Mouse (Mus musculus): Measurements from ENCODE around the gene H2-Q7. TPM values are rescaled to one million over a fixed set of nuclear protein-coding genes. Genes with fewer than 3 reads are reported as not detected.
A peak's percentile ranks its signal among the peaks of the same experiment; 100 is the strongest.
"Not testable (repeated sequence)": the region's sequence is repeated elsewhere in the genome, so short reads cannot be mapped to it uniquely, and the experiment has no call there.

Gene H2-Q7
- polyA plus RNA-seq, 1 experiment from 2014 or later = 8.3 TPM

- H3K4me2 ChIP-seq; H3K9me3 ChIP-seq; H3K4me1 ChIP-seq; ATAC-seq (ENCODE audit: borderline replicate concordance, extremely low read depth, low FRiP score, low TSS enrichment); H3K4me3 ChIP-seq; H3K27ac ChIP-seq; H3K9ac ChIP-seq; H3K36me3 ChIP-seq: not testable (repeated sequence)
- 88% methylated on average over 5 of the region's 5 CpGs for WGBS
- H3K27me3 ChIP-seq = peaks cover 38% of the 10 kb centered on the region
These were observed 16.6 kb upstream of the H2-Q7 start for GRCm38 (mm10) chr17:35422360-35422759.

DNA sequence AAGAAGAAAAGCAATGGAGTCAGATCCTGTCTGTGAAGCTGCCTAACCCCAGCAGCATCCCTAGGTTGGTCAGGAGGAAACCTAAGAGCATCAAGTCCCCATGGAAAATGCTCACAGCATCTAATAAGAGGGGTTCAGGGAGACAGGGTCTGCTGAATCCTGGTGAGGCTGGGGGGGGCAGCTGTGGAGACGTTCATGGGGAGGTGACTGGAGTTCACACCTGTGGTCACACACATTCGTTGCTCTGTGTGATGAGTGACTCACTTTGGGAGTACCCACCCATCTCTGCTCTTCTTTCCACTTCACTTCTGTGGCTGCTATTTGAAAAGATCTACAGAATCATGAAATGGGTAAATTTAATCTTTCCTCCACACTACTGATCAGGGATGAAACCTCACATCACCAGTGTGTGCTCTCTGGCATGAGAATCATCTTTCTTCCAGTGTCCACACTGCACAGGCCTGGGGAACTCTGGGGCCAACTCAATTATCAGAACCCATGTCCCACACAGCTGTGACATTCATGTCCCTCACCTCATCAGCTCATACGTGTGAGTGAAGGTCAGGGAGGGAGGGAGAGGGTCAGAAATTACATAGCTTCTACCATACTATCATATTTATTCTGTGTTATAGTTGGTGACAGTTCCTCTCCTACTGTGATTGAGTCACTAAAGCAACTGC lies 15.7 kb upstream of the H2-Q7 start:
- not testable (repeated sequence) for H3K9ac ChIP-seq; H3K4me3 ChIP-seq; H3K27ac ChIP-seq; H3K4me1 ChIP-seq; H3K36me3 ChIP-seq; H3K9me3 ChIP-seq; ATAC-seq (ENCODE audit: borderline replicate concordance, extremely low read depth, low FRiP score, low TSS enrichment); H3K4me2 ChIP-seq
- peaks cover 38% of the 10 kb centered on the region for H3K27me3 ChIP-seq
- 50% methylated on average over 3 of the region's 3 CpGs for WGBS

DNA sequence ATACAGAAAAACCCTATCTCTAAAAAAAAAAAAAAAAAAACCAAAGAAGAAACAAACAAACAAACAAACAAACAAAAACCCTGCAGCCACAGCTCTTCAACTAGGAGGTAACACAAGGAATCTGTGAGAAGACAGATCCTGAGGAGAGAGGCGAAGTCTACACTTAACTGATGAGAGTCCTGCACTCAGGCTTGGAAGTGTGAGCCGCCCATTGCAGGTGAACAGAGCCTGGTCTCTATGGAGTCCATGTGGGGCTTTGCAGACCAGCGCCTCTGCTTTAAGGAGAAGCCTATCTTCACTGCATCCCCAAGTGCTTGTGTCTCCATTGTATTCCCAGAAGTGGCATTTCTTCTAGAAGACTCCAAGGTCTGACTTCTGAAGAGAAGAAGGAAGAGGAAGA lies 14.8 kb upstream of the H2-Q7 start:
- not testable (repeated sequence) for ATAC-seq (ENCODE audit: borderline replicate concordance, extremely low read depth, low FRiP score, low TSS enrichment)

DNA sequence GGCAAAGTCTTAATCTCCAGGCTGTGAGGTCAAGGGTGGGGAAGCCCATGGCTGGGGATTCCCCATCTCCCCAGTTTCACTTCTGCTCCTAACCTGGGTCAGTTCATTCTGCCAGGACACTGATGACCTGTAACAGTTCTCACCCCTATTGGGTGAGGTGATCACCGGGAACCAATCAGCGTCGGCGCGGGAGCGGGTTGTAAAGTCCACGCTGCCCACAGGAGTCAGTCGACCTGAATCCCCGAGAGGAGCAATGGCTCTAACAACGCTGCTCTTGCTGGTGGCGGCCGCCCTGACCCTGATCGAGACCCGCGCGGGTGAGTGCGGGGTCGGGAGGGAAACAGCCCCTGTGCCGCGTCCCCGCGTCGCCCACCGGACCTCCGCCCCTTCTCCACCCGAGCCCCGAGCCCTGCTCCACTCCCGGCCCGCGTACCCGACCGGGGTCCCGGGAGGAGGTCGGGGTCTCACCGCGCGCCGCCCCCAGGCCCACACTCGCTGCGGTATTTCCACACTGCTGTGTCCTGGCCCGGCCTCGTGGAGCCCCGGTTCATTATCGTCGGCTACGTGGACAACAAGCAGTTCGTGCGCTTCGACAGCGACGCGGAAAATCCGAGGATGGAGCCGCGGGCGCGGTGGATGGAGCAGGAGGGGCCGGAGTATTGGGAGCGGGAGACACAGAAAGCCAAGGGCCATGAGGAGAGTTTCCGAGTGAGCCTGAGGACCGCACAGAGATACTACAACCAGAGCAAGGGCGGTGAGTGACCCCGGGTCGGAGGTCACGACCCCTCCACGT lies 14.1 kb upstream of the H2-Q7 start, which contains the start of gene H2-Q6:
TSS of gene H2-Q6 (plus strand) at position 227 of the 793 bp plus-strand sequence.
- not testable (repeated sequence) for H3K9me3 ChIP-seq, H3K36me3 ChIP-seq, H3K4me1 ChIP-seq, H3K27ac ChIP-seq, H3K9ac ChIP-seq
- peak; percentile 58; the same call in 1 of the 2 replicates for ATAC-seq (ENCODE audit: borderline replicate concordance, extremely low read depth, low FRiP score, low TSS enrichment)
- H3K4me3 ChIP-seq = peak within 1 kb of the TSS; percentile 33
- WGBS = 1% methylated on average over 58 of the region's 66 CpGs
- peaks cover 43% of the 10 kb centered on the region for H3K27me3 ChIP-seq
- H3K4me2 ChIP-seq = peak within 1 kb of the TSS; percentile 70

More for the DNA sequence above, 14.8 kb upstream of the H2-Q7 start:
- H3K9me3 ChIP-seq, H3K27ac ChIP-seq, H3K36me3 ChIP-seq, H3K4me3 ChIP-seq, H3K9ac ChIP-seq, H3K4me1 ChIP-seq, H3K4me2 ChIP-seq: not testable (repeated sequence)
- WGBS = 79% methylated on average over 3 of the region's 3 CpGs
- peaks cover 38% of the 10 kb centered on the region for H3K27me3 ChIP-seq

DNA sequence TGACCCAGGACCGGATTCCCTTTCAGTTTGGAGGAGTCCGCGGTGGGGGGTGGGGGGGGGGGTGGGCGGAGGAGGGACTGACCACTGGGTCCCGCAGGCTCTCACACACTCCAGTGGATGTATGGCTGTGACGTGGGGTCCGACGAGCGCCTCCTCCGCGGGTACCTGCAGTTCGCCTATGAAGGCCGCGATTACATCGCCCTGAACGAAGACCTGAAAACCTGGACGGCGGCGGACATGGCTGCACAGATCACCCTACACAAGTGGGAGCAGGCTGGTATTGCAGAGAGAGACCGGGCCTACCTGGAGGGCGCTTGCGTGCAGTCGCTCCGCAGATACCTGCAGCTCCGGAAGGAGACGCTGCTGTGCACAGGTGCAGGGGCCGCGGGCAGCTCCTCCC lies 13.5 kb upstream of the H2-Q7 start:
- H3K9me3 ChIP-seq, H3K27ac ChIP-seq, H3K4me1 ChIP-seq, H3K36me3 ChIP-seq, H3K9ac ChIP-seq: not testable (repeated sequence)
- Histone ChIP-seq H3K4me2 (peak overlapping the region; percentile 70), H3K4me3 (peak overlapping the region; percentile 33), H3K27me3 (peaks cover 43% of the 10 kb centered on the region)
- 17% methylated on average over 28 of the region's 28 CpGs for WGBS
- ATAC-seq (ENCODE audit: borderline replicate concordance, extremely low read depth, low FRiP score, low TSS enrichment) = 0 out of 2 replicates have a peak, but pooled peaks have one; percentile 47

GRCm38 (mm10) chr17:35428883-35429282 lies 10.1 kb upstream of the H2-Q7 start:
- not testable (repeated sequence) for ATAC-seq (ENCODE audit: borderline replicate concordance, extremely low read depth, low FRiP score, low TSS enrichment)

DNA sequence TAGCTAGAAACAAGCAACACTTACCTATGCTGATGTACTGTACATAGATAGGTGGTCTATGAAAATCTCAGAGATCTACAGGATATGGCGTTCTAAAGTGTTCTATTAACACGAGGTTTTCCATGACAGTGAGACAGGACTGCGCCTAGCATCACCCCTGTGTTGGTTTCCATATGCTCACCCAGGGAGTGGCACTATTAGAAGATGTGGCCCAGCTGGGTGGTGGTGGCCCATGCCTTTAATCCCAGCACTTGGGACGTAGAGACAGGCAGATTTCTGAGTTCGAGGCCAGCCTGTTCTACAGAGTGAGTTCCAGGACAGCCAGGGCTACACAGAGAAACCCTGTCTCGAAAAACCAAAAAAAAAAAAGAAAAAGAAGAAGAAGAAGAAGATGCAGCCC lies 8.3 kb upstream of the H2-Q7 start:
- H3K4me2 ChIP-seq; H3K27ac ChIP-seq; H3K4me1 ChIP-seq; H3K9ac ChIP-seq; ATAC-seq (ENCODE audit: borderline replicate concordance, extremely low read depth, low FRiP score, low TSS enrichment); H3K9me3 ChIP-seq; H3K4me3 ChIP-seq; H3K36me3 ChIP-seq: not testable (repeated sequence)
- H3K27me3 ChIP-seq = peaks cover 13% of the 10 kb centered on the region
- 75% methylated on average over 6 of the region's 6 CpGs for WGBS

More at GRCm38 (mm10) chr17:35428883-35429282, 10.1 kb upstream of the H2-Q7 start:
- H3K36me3 ChIP-seq, H3K4me3 ChIP-seq, H3K4me2 ChIP-seq, H3K27ac ChIP-seq, H3K9me3 ChIP-seq, H3K9ac ChIP-seq, H3K4me1 ChIP-seq: not testable (repeated sequence)
- WGBS = 84% methylated on average over 6 of the region's 6 CpGs
- peaks cover 29% of the 10 kb centered on the region for H3K27me3 ChIP-seq

GRCm38 (mm10) chr17:35432167-35432566 lies 6.8 kb upstream of the H2-Q7 start:
- ATAC-seq (ENCODE audit: borderline replicate concordance, extremely low read depth, low FRiP score, low TSS enrichment); H3K4me3 ChIP-seq; H3K4me1 ChIP-seq; H3K27me3 ChIP-seq; H3K27ac ChIP-seq; H3K9me3 ChIP-seq; H3K4me2 ChIP-seq; H3K9ac ChIP-seq; H3K36me3 ChIP-seq: not testable (repeated sequence)
- whole genome bisulfite sequencing = 81% methylated on average over 3 of the region's 3 CpGs

DNA sequence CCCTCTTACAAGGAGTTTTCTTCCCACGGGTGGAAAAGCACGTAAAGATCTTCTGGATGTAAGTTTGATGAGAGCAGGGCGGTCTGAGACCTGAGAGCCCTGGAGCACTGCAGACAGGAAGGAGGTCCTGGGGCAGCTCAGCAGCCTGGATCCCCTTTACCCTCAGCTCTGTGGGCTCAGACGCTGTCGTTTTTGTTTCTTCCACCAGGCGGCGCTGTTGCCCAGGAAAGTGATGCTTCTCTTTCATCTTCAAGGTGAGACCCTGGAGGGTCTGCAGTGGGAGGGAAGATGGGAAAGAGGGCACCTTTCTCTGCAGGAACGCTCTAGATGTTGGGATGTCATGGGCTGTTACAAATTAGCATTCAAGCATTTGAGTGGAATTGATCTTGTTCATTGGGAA lies 4.1 kb upstream of the H2-Q7 start:
- peaks cover 15% of the 10 kb centered on the region for H3K27me3 ChIP-seq
- H3K4me3 ChIP-seq; ATAC-seq (ENCODE audit: borderline replicate concordance, extremely low read depth, low FRiP score, low TSS enrichment); H3K36me3 ChIP-seq; H3K9me3 ChIP-seq; H3K4me1 ChIP-seq; H3K27ac ChIP-seq; H3K9ac ChIP-seq; H3K4me2 ChIP-seq: not testable (repeated sequence)
- 6% methylated on average over 8 of the region's 8 CpGs for WGBS

DNA sequence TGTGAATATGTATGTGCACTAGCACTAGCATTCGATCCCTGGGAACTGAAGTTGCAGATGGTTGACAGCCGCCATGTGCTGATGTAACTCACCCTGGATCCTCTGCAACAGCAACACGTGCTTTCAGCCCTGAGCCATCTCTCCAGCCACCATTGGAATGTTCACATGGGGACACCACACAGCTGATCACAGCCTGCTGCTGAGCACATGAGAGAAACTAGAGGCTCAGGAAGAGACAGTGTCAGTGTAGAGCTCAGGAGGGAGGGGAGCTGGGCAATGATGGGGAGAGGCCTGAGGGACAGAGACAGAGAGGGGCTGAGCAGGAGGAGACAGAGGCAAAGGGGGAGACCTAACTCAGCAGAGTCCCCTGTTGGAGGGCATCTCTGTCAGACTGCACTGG lies 3.4 kb upstream of the H2-Q7 start:
- not testable (repeated sequence) for H3K4me1 ChIP-seq; H3K27ac ChIP-seq; H3K4me2 ChIP-seq; H3K9ac ChIP-seq; ATAC-seq (ENCODE audit: borderline replicate concordance, extremely low read depth, low FRiP score, low TSS enrichment); H3K4me3 ChIP-seq; H3K9me3 ChIP-seq; H3K36me3 ChIP-seq
- peaks cover 21% of the 10 kb centered on the region for H3K27me3 ChIP-seq
- 74% methylated on average over 3 of the region's 3 CpGs for WGBS

DNA sequence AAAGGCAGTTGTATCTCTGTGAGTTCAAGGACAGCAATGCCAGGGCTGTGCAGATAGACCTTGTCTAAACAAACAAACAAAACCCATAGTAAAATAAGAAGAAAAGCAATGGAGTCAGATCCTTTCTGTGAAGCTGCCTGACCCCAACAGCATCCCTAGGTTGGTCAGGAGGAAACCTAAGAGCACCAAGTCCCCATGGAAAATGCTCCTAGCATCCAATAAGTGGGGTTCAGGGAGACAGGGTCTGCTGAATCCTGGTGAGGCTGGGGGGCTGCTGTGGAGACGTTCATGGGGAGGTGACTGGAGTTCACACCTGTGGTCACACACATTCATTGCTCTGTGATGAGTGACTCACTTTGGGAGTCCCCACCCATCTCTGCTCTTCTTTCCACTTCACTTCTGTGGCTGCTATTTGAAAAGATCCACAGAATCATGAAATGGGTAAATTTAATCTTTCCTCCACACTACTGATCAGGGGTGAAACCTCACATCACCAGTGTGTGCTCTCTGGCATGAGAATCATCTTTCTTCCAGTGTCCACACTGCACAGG lies 1.5 kb upstream of the H2-Q7 start:
- H3K36me3 ChIP-seq; H3K9me3 ChIP-seq; H3K4me1 ChIP-seq; ATAC-seq (ENCODE audit: borderline replicate concordance, extremely low read depth, low FRiP score, low TSS enrichment); H3K4me3 ChIP-seq; H3K27ac ChIP-seq; H3K4me2 ChIP-seq; H3K9ac ChIP-seq: not testable (repeated sequence)
- H3K27me3 ChIP-seq = peaks cover 21% of the 10 kb centered on the region
- 41% methylated on average over 1 of the region's 1 CpGs for WGBS

- H3K36me3 ChIP-seq; H3K4me3 ChIP-seq; H3K9me3 ChIP-seq; ATAC-seq (ENCODE audit: borderline replicate concordance, extremely low read depth, low FRiP score, low TSS enrichment); H3K4me1 ChIP-seq; H3K9ac ChIP-seq; H3K4me2 ChIP-seq; H3K27ac ChIP-seq: not testable (repeated sequence)
- 84% methylated on average over 3 of the region's 3 CpGs for WGBS
- H3K27me3 ChIP-seq = peaks cover 21% of the 10 kb centered on the region
These were observed 560 bp upstream of the H2-Q7 start for GRCm38 (mm10) chr17:35438395-35438794.
